Mouse (Mus musculus) limb, embryonic 15.5 days (tissue): ENCODE data around the gene Hist1h2be. TPM values are rescaled to one million over a fixed set of nuclear protein-coding genes. Genes with fewer than 3 reads are reported as not detected.
"Not testable (repeated sequence)": the region's sequence is repeated elsewhere in the genome, so short reads cannot be mapped to it uniquely, and the experiment has no call there.

Experiments
- ATAC-seq: fragments of 200-750 bp; cut with Nextera tagmentation; 2 replicates; pipeline ENCODE4 v1.8.0; 2017; ENCODE audit warnings: low read depth, moderate TSS enrichment; ENCODE audit not compliant: insufficient number of reproducible peaks, low FRiP score, low TSS enrichment
- H3K27ac ChIP-seq: fragments of 300-500 bp; sonication (generic); 2 replicates; pipeline ENCODE4 v1.5.1; 2015; ENCODE audit warnings: moderate library complexity, mild to moderate bottlenecking, inconsistent platforms
- H3K27me3 ChIP-seq: fragments of 300-500 bp; sonication (generic); 2 replicates; pipeline ENCODE4 v1.6.1; 2015; ENCODE audit warnings: inconsistent platforms
- H3K36me3 ChIP-seq: fragments of 300-500 bp; sonication (generic); 2 replicates; pipeline ENCODE4 v1.6.1; 2015; ENCODE audit warnings: inconsistent platforms
- H3K4me1 ChIP-seq: fragments of 300-500 bp; sonication (generic); 2 replicates; pipeline ENCODE4 v1.6.1; 2015; ENCODE audit warnings: inconsistent platforms
- H3K4me2 ChIP-seq: fragments of 300-500 bp; sonication (generic); 2 replicates; pipeline ENCODE4 v1.6.1; 2015; ENCODE audit warnings: mild to moderate bottlenecking, inconsistent platforms
- H3K4me3 ChIP-seq: fragments of 300-500 bp; sonication (generic); 2 replicates; pipeline ENCODE4 v1.5.1; 2015; ENCODE audit warnings: mild to moderate bottlenecking, inconsistent platforms
- H3K9ac ChIP-seq: fragments of 300-500 bp; sonication (generic); 2 replicates; pipeline ENCODE4 v1.6.1; 2015; ENCODE audit warnings: inconsistent platforms
- H3K9me3 ChIP-seq: fragments of 300-500 bp; sonication (generic); 2 replicates; pipeline ENCODE4 v1.6.1; 2016; ENCODE audit warnings: inconsistent platforms
- WGBS: fragments of 180-500 bp; shearing (Covaris S2); methylation state at CpG from one replicate; pipeline ENCODE4 v1.1.7; 2015; 5-methylcytosine and 5-hydroxymethylcytosine counted together
- polyA plus RNA-seq: library from polyadenylated mRNA; unstranded; fragments of >200 nt; fragmentation: Nextera tagmentation; extraction: Ambion mirVana; gene quantifications from 2 replicates; pipeline ENCODE4 v1.2.1, GENCODE M21; 2015

Hist1h2be gene
- polyA plus RNA-seq, 1 experiment from 2014 or later: 1.9 TPM

DNA sequence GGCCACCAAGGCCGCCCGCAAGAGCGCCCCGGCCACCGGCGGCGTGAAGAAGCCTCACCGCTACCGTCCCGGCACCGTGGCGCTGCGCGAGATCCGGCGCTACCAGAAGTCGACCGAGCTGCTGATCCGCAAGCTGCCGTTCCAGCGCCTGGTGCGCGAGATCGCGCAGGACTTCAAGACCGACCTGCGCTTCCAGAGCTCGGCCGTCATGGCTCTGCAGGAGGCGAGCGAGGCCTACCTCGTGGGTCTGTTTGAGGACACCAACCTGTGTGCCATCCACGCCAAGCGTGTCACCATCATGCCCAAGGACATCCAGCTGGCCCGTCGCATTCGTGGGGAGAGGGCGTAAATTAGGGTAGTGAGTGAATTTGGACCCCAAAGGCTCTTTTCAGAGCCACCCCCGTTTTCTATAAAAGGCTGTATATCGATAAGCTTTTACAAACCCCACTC, 45.0 kb downstream of the Hist1h2be start:
- Histone ChIP-seq H3K4me1 (peaks cover 25% of the 10 kb centered on the region), H3K4me3 (peak overlapping the region; percentile 40), H3K27ac (peak overlapping the region; percentile 79), H3K9ac (peak overlapping the region; percentile 50), H3K4me2 (peak overlapping the region; percentile 57)
- H3K9me3 ChIP-seq, H3K36me3 ChIP-seq, ATAC-seq, H3K27me3 ChIP-seq: not testable (repeated sequence)
- WGBS: under 1% methylated on average over 19 of the region's 40 CpGs

- H3K9me3 ChIP-seq: no peaks in the 10 kb centered on the region
- peak within 1 kb of the TSS; percentile 50 for H3K9ac ChIP-seq
- WGBS: under 1% methylated on average over 18 of the region's 18 CpGs
- H3K4me1 ChIP-seq: peaks cover 25% of the 10 kb centered on the region
- H3K27ac ChIP-seq: peak within 1 kb of the TSS; percentile 86
- H3K27me3 ChIP-seq: no peaks in the 10 kb centered on the region
- peak within 1 kb of the TSS; percentile 57 for H3K4me2 ChIP-seq
- ATAC-seq: peak; percentile 62; the same call in 1 of the 2 replicates
- peak within 1 kb of the TSS; percentile 43 for H3K4me3 ChIP-seq
- no peaks in the 10 kb centered on the region for H3K36me3 ChIP-seq
Measured at GRCm38 (mm10) chr13:23575271-23575851, 45.6 kb downstream of the Hist1h2be start, which contains the start of gene Hist1h3d. Hist1h3d (plus strand) TSS chr13:23575763.

DNA sequence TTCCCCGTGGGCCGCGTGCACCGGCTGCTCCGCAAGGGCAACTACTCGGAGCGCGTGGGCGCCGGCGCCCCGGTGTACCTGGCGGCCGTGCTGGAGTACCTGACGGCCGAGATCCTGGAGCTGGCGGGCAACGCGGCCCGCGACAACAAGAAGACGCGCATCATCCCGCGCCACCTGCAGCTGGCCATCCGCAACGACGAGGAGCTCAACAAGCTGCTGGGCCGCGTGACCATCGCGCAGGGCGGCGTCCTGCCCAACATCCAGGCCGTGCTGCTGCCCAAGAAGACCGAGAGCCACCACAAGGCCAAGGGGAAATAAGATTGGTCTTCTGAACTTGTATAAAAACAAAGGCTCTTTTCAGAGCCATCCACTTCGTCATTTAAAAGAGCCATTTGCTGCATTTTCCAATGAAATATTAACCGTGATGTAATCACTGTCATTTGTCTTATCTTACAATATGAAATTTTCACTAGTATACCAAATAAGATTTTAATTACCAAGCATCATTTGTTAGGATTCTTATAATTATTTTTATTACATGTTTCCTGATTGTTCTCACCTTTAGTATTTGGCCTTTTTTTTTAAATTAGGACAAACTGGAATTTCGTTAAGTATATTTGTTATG, 46.3 kb downstream of the Hist1h2be start:
- 1% methylated on average over 14 of the region's 39 CpGs for WGBS
- Histone ChIP-seq H3K4me2 (peak overlapping the region; percentile 57), H3K4me3 (peak overlapping the region; percentile 43), H3K27ac (peak overlapping the region; percentile 94), H3K4me1 (peaks cover 30% of the 10 kb centered on the region)
- not testable (repeated sequence) for H3K9ac ChIP-seq, ATAC-seq, H3K9me3 ChIP-seq, H3K27me3 ChIP-seq, H3K36me3 ChIP-seq

GRCm38 (mm10) chr13:23573898-23574524, 46.9 kb downstream of the Hist1h2be start, which contains the start of the genes Hist1h2bf and Hist1h2ad:
Hist1h2bf (minus strand) TSS chr13:23574196.
Hist1h2ad (plus strand) TSS chr13:23574381.
- H3K4me3 ChIP-seq: peak within 1 kb of the TSS; percentile 43
- peak within 1 kb of the TSS; percentile 40 for H3K9ac ChIP-seq
- not testable (repeated sequence) for H3K27me3 ChIP-seq, H3K36me3 ChIP-seq, H3K9me3 ChIP-seq
- peak within 1 kb of the TSS; percentile 94 for H3K27ac ChIP-seq
- H3K4me2 ChIP-seq: peak within 1 kb of the TSS; percentile 57
- peaks cover 30% of the 10 kb centered on the region for H3K4me1 ChIP-seq
- WGBS: under 1% methylated on average over 39 of the region's 42 CpGs
- ATAC-seq: peak; percentile 87

GRCm38 (mm10) chr13:23573034-23573897, 47.7 kb downstream of the Hist1h2be start:
- H3K27me3 ChIP-seq, H3K36me3 ChIP-seq, ATAC-seq, H3K9me3 ChIP-seq: not testable (repeated sequence)
- WGBS: 6% methylated on average over 20 of the region's 20 CpGs
- peaks cover 30% of the 10 kb centered on the region for H3K4me1 ChIP-seq
- H3K4me2 ChIP-seq: peak overlapping the region; percentile 53
- peak overlapping the region; percentile 40 for H3K9ac ChIP-seq
- peak overlapping the region; percentile 43 for H3K4me3 ChIP-seq
- H3K27ac ChIP-seq: peak overlapping the region; percentile 94

DNA sequence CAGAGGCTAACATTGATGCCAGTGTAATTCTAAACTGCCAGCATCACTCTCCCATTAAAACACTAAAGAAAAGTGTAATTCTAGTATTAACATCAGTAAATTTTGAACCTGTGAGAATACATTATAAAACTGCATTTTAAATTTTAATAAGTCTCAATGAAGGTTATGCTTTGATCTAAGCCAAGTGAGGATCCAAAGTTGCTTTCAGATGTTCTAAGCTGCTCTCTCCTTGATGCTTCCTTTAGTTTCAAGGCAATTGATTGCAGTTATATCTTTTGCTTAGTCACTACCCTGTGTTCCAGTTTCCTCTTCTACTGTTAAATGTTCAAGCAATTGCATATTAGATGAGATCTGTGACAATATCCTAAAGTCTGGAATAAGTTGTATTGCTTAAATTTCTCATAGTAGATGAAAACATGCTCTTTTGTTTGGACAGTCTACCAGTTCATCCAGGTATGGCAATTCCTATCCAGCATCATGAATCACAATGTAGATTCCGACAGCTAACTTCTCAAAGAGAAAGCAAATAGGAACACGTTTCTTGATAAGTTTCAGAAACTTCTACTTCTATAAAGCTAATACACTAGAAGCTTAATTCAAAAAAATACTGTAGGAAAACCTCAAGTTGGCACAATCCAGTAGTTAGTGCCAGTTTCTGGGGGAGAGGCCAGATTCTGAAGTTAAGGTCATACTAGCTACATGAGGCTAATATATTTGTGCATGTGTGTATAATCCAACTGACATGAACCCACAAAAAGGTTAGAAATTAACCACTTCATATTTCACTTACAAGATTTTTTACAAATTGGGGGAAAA, 48.5 kb downstream of the Hist1h2be start:
- H3K4me3 ChIP-seq: peak overlapping the region; percentile 43
- WGBS: 23% methylated on average over 2 of the region's 2 CpGs
- no peak for ATAC-seq
- H3K4me1 ChIP-seq: peaks cover 30% of the 10 kb centered on the region
- peak overlapping the region; percentile 94 for H3K27ac ChIP-seq
- peak overlapping the region; percentile 53 for H3K4me2 ChIP-seq
- peak overlapping the region; percentile 40; the same call in 1 of the 2 replicates for H3K9ac ChIP-seq
- no peaks in the 10 kb centered on the region for H3K36me3 ChIP-seq
- no peaks in the 10 kb centered on the region for H3K27me3 ChIP-seq
- no peaks in the 10 kb centered on the region for H3K9me3 ChIP-seq

DNA sequence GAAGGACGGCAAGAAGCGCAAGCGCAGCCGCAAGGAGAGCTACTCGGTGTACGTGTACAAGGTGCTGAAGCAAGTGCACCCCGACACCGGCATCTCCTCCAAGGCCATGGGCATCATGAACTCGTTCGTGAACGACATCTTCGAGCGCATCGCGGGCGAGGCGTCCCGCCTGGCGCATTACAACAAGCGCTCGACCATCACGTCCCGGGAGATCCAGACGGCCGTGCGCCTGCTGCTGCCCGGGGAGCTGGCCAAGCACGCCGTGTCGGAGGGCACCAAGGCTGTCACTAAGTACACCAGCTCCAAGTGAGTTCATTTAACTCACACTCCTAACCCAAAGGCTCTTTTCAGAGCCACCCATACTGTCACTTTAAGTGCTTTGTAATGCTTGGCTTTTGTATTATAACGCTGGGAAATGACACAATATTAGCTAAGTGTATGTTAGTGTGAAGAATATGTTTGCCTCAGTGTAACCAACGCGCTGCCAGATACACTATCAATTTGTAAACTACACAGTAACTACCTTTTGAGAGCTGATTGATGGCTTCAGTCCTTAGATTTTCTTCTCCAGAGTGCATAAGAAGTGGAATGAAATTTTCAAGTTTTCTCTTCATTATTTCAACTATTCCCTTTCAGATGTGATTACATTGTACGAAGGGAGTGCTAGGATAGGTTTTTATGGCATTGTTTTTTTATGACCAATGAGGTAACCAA, 49.3 kb downstream of the Hist1h2be start:
- Histone ChIP-seq H3K27ac (peak overlapping the region; percentile 94), H3K4me1 (peaks cover 23% of the 10 kb centered on the region), H3K4me3 (peak overlapping the region; percentile 43), H3K9ac (peak overlapping the region; percentile 40), H3K4me2 (peak overlapping the region; percentile 53)
- not testable (repeated sequence) for H3K36me3 ChIP-seq, H3K27me3 ChIP-seq, H3K9me3 ChIP-seq, ATAC-seq
- WGBS: under 1% methylated on average over 17 of the region's 34 CpGs

DNA sequence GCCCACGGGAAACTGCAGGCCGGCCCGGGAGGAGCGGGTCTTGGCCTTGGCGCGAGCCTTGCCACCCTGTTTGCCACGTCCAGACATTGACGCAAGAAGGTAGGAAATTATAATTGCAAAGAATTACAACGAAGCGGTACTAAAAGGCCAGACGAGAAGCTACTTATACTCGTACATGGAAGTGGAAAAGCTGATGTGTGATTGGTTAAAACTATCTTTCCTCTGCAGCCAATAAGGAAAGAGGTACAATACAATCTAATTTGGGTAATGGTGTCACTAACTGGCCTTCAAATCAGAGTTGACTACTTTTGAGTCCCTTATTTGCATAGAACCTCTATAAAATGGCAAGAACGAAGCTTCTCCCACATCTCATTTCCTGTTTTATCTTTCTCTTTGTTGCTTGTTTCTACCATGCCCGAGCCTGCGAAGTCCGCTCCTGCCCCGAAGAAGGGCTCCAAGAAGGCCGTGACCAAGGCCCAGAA, 49.9 kb downstream of the Hist1h2be start, which contains the start of the genes Hist1h2ae and Hist1h2bg:
Hist1h2ae (minus strand) TSS at position 199 of the 482 bp plus-strand sequence.
Hist1h2bg (plus strand) TSS at position 375 of the 482 bp plus-strand sequence.
- ATAC-seq: peak; percentile 91
- peak within 1 kb of the TSS; percentile 94 for H3K27ac ChIP-seq
- under 1% methylated on average over 18 of the region's 18 CpGs for WGBS

GRCm38 (mm10) chr13:23570261-23571021, 50.5 kb downstream of the Hist1h2be start:
- H3K9me3 ChIP-seq, H3K36me3 ChIP-seq, H3K27me3 ChIP-seq, ATAC-seq: not testable (repeated sequence)
- WGBS: under 1% methylated on average over 23 of the region's 41 CpGs
- 0 out of 2 replicates have a peak overlapping the region, but pooled peaks have one; percentile 35 for H3K9ac ChIP-seq
- H3K4me2 ChIP-seq: peak overlapping the region; percentile 53
- H3K27ac ChIP-seq: peak overlapping the region; percentile 94
- peak overlapping the region; percentile 43 for H3K4me3 ChIP-seq
- H3K4me1 ChIP-seq: peaks cover 16% of the 10 kb centered on the region

More for the DNA sequence above, 49.9 kb downstream of the Hist1h2be start, which contains the start of the genes Hist1h2ae and Hist1h2bg:
- Histone ChIP-seq H3K36me3 (no peaks in the 10 kb centered on the region), H3K27me3 (no peaks in the 10 kb centered on the region), H3K4me1 (peaks cover 17% of the 10 kb centered on the region), H3K9ac (peak within 1 kb of the TSS; percentile 40), H3K9me3 (no peaks in the 10 kb centered on the region), H3K4me2 (peak within 1 kb of the TSS; percentile 53), H3K4me3 (peak within 1 kb of the TSS; percentile 43)
